Mouse (Mus musculus) hindbrain, embryonic 10.5 days (tissue): ENCODE measurements around the gene Ppm1g. TPM values are rescaled to one million over a fixed set of nuclear protein-coding genes. Genes with fewer than 3 reads are reported as not detected.
A peak's percentile ranks its signal among the peaks of the same experiment; 100 is the strongest.

Experiments
- DNase-seq: peaks from one replicate; pipeline ENCODE4 v3.0.0-alpha.2; 2017; ENCODE audit warnings: low spot score
- H3K27ac ChIP-seq: fragments of 300-500 bp; sonication (generic); 2 replicates; pipeline ENCODE4 v1.5.1; 2016; ENCODE audit warnings: mild to moderate bottlenecking, moderate library complexity
- H3K27me3 ChIP-seq: fragments of 300-500 bp; sonication (generic); 2 replicates; pipeline ENCODE4 v1.6.1; 2016; ENCODE audit warnings: mild to moderate bottlenecking; ENCODE audit not compliant: poor library complexity, insufficient read depth, severe bottlenecking
- H3K36me3 ChIP-seq: fragments of 300-500 bp; sonication (generic); 2 replicates; pipeline ENCODE4 v1.6.1; 2016; ENCODE audit warnings: mild to moderate bottlenecking, moderate library complexity
- H3K4me1 ChIP-seq: fragments of 300-500 bp; sonication (generic); replicated peaks from 2 replicates; pipeline ENCODE4 v1.6.1; 2016; ENCODE audit warnings: mild to moderate bottlenecking
- H3K4me3 ChIP-seq: fragments of 300-500 bp; sonication (generic); 2 replicates; pipeline ENCODE4 v1.5.1; 2016; ENCODE audit warnings: mild to moderate bottlenecking, moderate library complexity
- H3K9me3 ChIP-seq: fragments of 300-500 bp; sonication (generic); 2 replicates; pipeline ENCODE4 v1.6.1; 2016; ENCODE audit warnings: mild to moderate bottlenecking, moderate library complexity
- WGBS: fragments of 180-500 bp; shearing (Covaris S2); methylation state at CpG from one replicate; pipeline ENCODE4 v1.1.7; 2016; 5-methylcytosine and 5-hydroxymethylcytosine counted together
- polyA plus RNA-seq: library from polyadenylated mRNA; unstranded; fragments of >200 nt; fragmentation: Nextera tagmentation; extraction: Ambion mirVana; gene quantifications from 2 replicates; pipeline ENCODE4 v1.2.1, GENCODE M21; 2016

Ppm1g gene
- polyA plus RNA-seq, 1 experiment from 2014 or later = 172 TPM

GRCm38 (mm10) chr5:31204421-31204820 is 16.1 kb downstream of the Ppm1g start:
- H3K27me3 ChIP-seq = no peaks in the 10 kb centered on the region
- no peak overlapping the region for H3K27ac ChIP-seq
- DNase-seq = no peak
- H3K4me1 ChIP-seq = peaks cover 24% of the 10 kb centered on the region
- peaks cover 5% of the 10 kb centered on the region for H3K9me3 ChIP-seq
- 95% methylated on average over 6 of the region's 6 CpGs for WGBS
- H3K36me3 ChIP-seq = peaks cover 79% of the 10 kb centered on the region
- H3K4me3 ChIP-seq = no peak overlapping the region

- no peak overlapping the region for H3K4me3 ChIP-seq
- WGBS = 87% methylated on average over 2 of the region's 2 CpGs
- peaks cover 5% of the 10 kb centered on the region for H3K9me3 ChIP-seq
- no peak overlapping the region for H3K27ac ChIP-seq
- no peaks in the 10 kb centered on the region for H3K27me3 ChIP-seq
- no peak for DNase-seq
- peaks cover 24% of the 10 kb centered on the region for H3K4me1 ChIP-seq
- H3K36me3 ChIP-seq = peaks cover 84% of the 10 kb centered on the region
Measured at GRCm38 (mm10) chr5:31203866-31204265, 16.6 kb downstream of the Ppm1g start.

GRCm38 (mm10) chr5:31202933-31203332 is 17.6 kb downstream of the Ppm1g start:
- DNase-seq = no peak
- Histone ChIP-seq H3K4me3 (peak overlapping the region; percentile 83), H3K4me1 (peaks cover 24% of the 10 kb centered on the region), H3K27me3 (no peaks in the 10 kb centered on the region), H3K27ac (peak overlapping the region; percentile 97), H3K9me3 (peaks cover 5% of the 10 kb centered on the region), H3K36me3 (peaks cover 84% of the 10 kb centered on the region)
- 88% methylated on average over 7 of the region's 7 CpGs for WGBS

- peaks cover 24% of the 10 kb centered on the region for H3K4me1 ChIP-seq
- peak within 1 kb of the TSS; percentile 97 for H3K27ac ChIP-seq
- H3K9me3 ChIP-seq = peaks cover 5% of the 10 kb centered on the region
- WGBS = under 1% methylated on average over 53 of the region's 53 CpGs
- DNase-seq = peak; percentile 97
- H3K4me3 ChIP-seq = peak within 1 kb of the TSS; percentile 83
- peaks cover 84% of the 10 kb centered on the region for H3K36me3 ChIP-seq
- no peaks in the 10 kb centered on the region for H3K27me3 ChIP-seq
Measured at GRCm38 (mm10) chr5:31201742-31202590, 18.5 kb downstream of the Ppm1g start, which contains the start of gene Zfp513. Gene Zfp513, minus strand, starts transcription at chr5:31202303.

- Histone ChIP-seq H3K36me3 (peaks cover 85% of the 10 kb centered on the region), H3K4me1 (peaks cover 24% of the 10 kb centered on the region), H3K9me3 (peaks cover 5% of the 10 kb centered on the region), H3K27me3 (no peaks in the 10 kb centered on the region), H3K4me3 (peak overlapping the region; percentile 83), H3K27ac (peak overlapping the region; percentile 97)
- DNase-seq = no peak
- WGBS = 22% methylated on average over 13 of the region's 13 CpGs
Measured at GRCm38 (mm10) chr5:31201042-31201741, 19.3 kb downstream of the Ppm1g start.

GRCm38 (mm10) chr5:31200327-31200768 is 20.1 kb downstream of the Ppm1g start:
- Histone ChIP-seq H3K27ac (no peak overlapping the region), H3K4me1 (peaks cover 24% of the 10 kb centered on the region), H3K27me3 (no peaks in the 10 kb centered on the region), H3K4me3 (peak overlapping the region; percentile 83), H3K9me3 (peaks cover 5% of the 10 kb centered on the region), H3K36me3 (peaks cover 85% of the 10 kb centered on the region)
- DNase-seq = no peak
- 92% methylated on average over 27 of the region's 27 CpGs for WGBS

GRCm38 (mm10) chr5:31199893-31200292 is 20.6 kb downstream of the Ppm1g start:
- Histone ChIP-seq H3K36me3 (peaks cover 85% of the 10 kb centered on the region), H3K27ac (no peak overlapping the region), H3K27me3 (no peaks in the 10 kb centered on the region), H3K9me3 (peaks cover 5% of the 10 kb centered on the region), H3K4me3 (peak overlapping the region; percentile 83), H3K4me1 (peaks cover 24% of the 10 kb centered on the region)
- no peak for DNase-seq
- 89% methylated on average over 9 of the region's 9 CpGs for WGBS

- Histone ChIP-seq H3K4me3 (0 out of 2 replicates have a peak overlapping the region, but pooled peaks have one; percentile 83), H3K9me3 (peaks cover 5% of the 10 kb centered on the region), H3K36me3 (peaks cover 85% of the 10 kb centered on the region), H3K4me1 (peaks cover 25% of the 10 kb centered on the region), H3K27ac (no peak overlapping the region), H3K27me3 (no peaks in the 10 kb centered on the region)
- 94% methylated on average over 19 of the region's 19 CpGs for WGBS
- DNase-seq = no peak
Measured at GRCm38 (mm10) chr5:31199321-31199892, 21.1 kb downstream of the Ppm1g start.

- Histone ChIP-seq H3K27ac (no peak overlapping the region), H3K4me1 (peaks cover 31% of the 10 kb centered on the region), H3K36me3 (peaks cover 81% of the 10 kb centered on the region), H3K9me3 (peaks cover 5% of the 10 kb centered on the region), H3K4me3 (no peak overlapping the region), H3K27me3 (no peaks in the 10 kb centered on the region)
- DNase-seq = no peak
- WGBS = 88% methylated on average over 5 of the region's 5 CpGs
Measured at GRCm38 (mm10) chr5:31198616-31199320, 21.7 kb downstream of the Ppm1g start.

- Histone ChIP-seq H3K4me1 (peaks cover 32% of the 10 kb centered on the region), H3K4me3 (no peak overlapping the region), H3K36me3 (peaks cover 75% of the 10 kb centered on the region), H3K27me3 (no peaks in the 10 kb centered on the region), H3K27ac (no peak overlapping the region), H3K9me3 (peaks cover 5% of the 10 kb centered on the region)
- no peak for DNase-seq
- WGBS = 87% methylated on average over 9 of the region's 9 CpGs
Measured at GRCm38 (mm10) chr5:31198170-31198569, 22.3 kb downstream of the Ppm1g start.

GRCm38 (mm10) chr5:31197072-31197471 is 23.4 kb downstream of the Ppm1g start:
- no peak overlapping the region for H3K27ac ChIP-seq
- peaks cover 31% of the 10 kb centered on the region for H3K4me1 ChIP-seq
- no peak for DNase-seq
- 94% methylated on average over 12 of the region's 12 CpGs for WGBS
- H3K36me3 ChIP-seq = peaks cover 66% of the 10 kb centered on the region
- H3K27me3 ChIP-seq = no peaks in the 10 kb centered on the region
- no peak overlapping the region for H3K4me3 ChIP-seq
- peaks cover 5% of the 10 kb centered on the region for H3K9me3 ChIP-seq

GRCm38 (mm10) chr5:31196207-31196606 is 24.3 kb downstream of the Ppm1g start:
- Histone ChIP-seq H3K4me1 (peaks cover 36% of the 10 kb centered on the region), H3K4me3 (no peak overlapping the region), H3K9me3 (peaks cover 5% of the 10 kb centered on the region), H3K27me3 (no peaks in the 10 kb centered on the region), H3K27ac (no peak overlapping the region), H3K36me3 (peaks cover 70% of the 10 kb centered on the region)
- DNase-seq = no peak
- 94% methylated on average over 10 of the region's 10 CpGs for WGBS
